Mouse (Mus musculus): ENCODE results near the gene Gmpr2. TPM values are rescaled to one million over a fixed set of nuclear protein-coding genes. Genes with fewer than 3 reads are reported as not detected.

Gmpr2 gene
- polyA plus RNA-seq, 1 experiment from 2014 or later: 45.7 TPM

Other genes with a start within 250 kb of the Gmpr2 start
- gene Dhrs4, start 193.2 kb upstream of the Gmpr2 start, polyA plus RNA-seq (2015; fragmentation: Nextera tagmentation; extraction: Ambion mirVana): 25.2 and 26.3 TPM in 2 replicates
- 26.3 and 30.5 TPM in 2 replicates for gene Carmil3, start 181.3 kb upstream of the Gmpr2 start, polyA plus RNA-seq (2015; fragmentation: Nextera tagmentation; extraction: Ambion mirVana)
- 6.4 and 9.9 TPM in 2 replicates for gene Cpne6, start 161.5 kb upstream of the Gmpr2 start, polyA plus RNA-seq (2015; fragmentation: Nextera tagmentation; extraction: Ambion mirVana)
- 0.10 and 0.22 TPM in 2 replicates for gene Nrl, start 147.0 kb upstream of the Gmpr2 start, polyA plus RNA-seq (2015; fragmentation: Nextera tagmentation; extraction: Ambion mirVana)
- 28.6 and 29.4 TPM in 2 replicates for gene Pck2, start 131.7 kb upstream of the Gmpr2 start, polyA plus RNA-seq (2015; fragmentation: Nextera tagmentation; extraction: Ambion mirVana)
- gene Dcaf11, start 111.9 kb upstream of the Gmpr2 start, polyA plus RNA-seq (2015; fragmentation: Nextera tagmentation; extraction: Ambion mirVana): 111 and 114 TPM in 2 replicates
- 1.0 and 1.1 TPM in 2 replicates for gene A730061H03Rik, start 111.5 kb upstream of the Gmpr2 start, polyA plus RNA-seq (2015; fragmentation: Nextera tagmentation; extraction: Ambion mirVana)
- gene Fitm1, start 96.3 kb upstream of the Gmpr2 start, polyA plus RNA-seq (2015; fragmentation: Nextera tagmentation; extraction: Ambion mirVana): 0.17 and 0.41 TPM in 2 replicates
- gene Psme1, start 93.8 kb upstream of the Gmpr2 start, polyA plus RNA-seq (2015; fragmentation: Nextera tagmentation; extraction: Ambion mirVana): 221 and 222 TPM in 2 replicates
- 42.0 and 48.9 TPM in 2 replicates for gene Emc9, start 86.6 kb upstream of the Gmpr2 start, polyA plus RNA-seq (2015; fragmentation: Nextera tagmentation; extraction: Ambion mirVana)
- gene Psme2, start 80.8 kb upstream of the Gmpr2 start, polyA plus RNA-seq (2015; fragmentation: Nextera tagmentation; extraction: Ambion mirVana): 178 and 204 TPM in 2 replicates
- 20.1 and 25.7 TPM in 2 replicates for gene Rnf31, start 80.2 kb upstream of the Gmpr2 start, polyA plus RNA-seq (2015; fragmentation: Nextera tagmentation; extraction: Ambion mirVana)
- 9.7 and 10.2 TPM in 2 replicates for gene Irf9, start 68.4 kb upstream of the Gmpr2 start, polyA plus RNA-seq (2015; fragmentation: Nextera tagmentation; extraction: Ambion mirVana)
- gene Rec8, start 53.9 kb upstream of the Gmpr2 start, polyA plus RNA-seq (2015; fragmentation: Nextera tagmentation; extraction: Ambion mirVana): 14.6 and 17.8 TPM in 2 replicates
- gene Ipo4, start 36.0 kb upstream of the Gmpr2 start, polyA plus RNA-seq (2015; fragmentation: Nextera tagmentation; extraction: Ambion mirVana): 119 and 126 TPM in 2 replicates
- gene Gm49378, start 34.0 kb upstream of the Gmpr2 start, polyA plus RNA-seq (2015; fragmentation: Nextera tagmentation; extraction: Ambion mirVana): 0.93 and 2.3 TPM in 2 replicates
- 63.4 and 64.6 TPM in 2 replicates for gene Tm9sf1, start 28.1 kb upstream of the Gmpr2 start, polyA plus RNA-seq (2015; fragmentation: Nextera tagmentation; extraction: Ambion mirVana)
- 0.30 and 0.40 TPM in 2 replicates for gene Tssk4, start 21.8 kb upstream of the Gmpr2 start, polyA plus RNA-seq (2015; fragmentation: Nextera tagmentation; extraction: Ambion mirVana)
- gene Mdp1, start 11.4 kb upstream of the Gmpr2 start, polyA plus RNA-seq (2015; fragmentation: Nextera tagmentation; extraction: Ambion mirVana): 74.3 and 74.7 TPM in 2 replicates
- gene Nedd8, start 183 bp downstream of the Gmpr2 start, polyA plus RNA-seq (2015; fragmentation: Nextera tagmentation; extraction: Ambion mirVana): 554 and 597 TPM in 2 replicates
- 24.9 and 27.0 TPM in 2 replicates for gene Tinf2, start 9.9 kb downstream of the Gmpr2 start, polyA plus RNA-seq (2015; fragmentation: Nextera tagmentation; extraction: Ambion mirVana)
- 0.31 and 0.60 TPM in 2 replicates for gene Tgm1, start 42.0 kb downstream of the Gmpr2 start, polyA plus RNA-seq (2015; fragmentation: Nextera tagmentation; extraction: Ambion mirVana)
- gene Rabggta, start 50.3 kb downstream of the Gmpr2 start, polyA plus RNA-seq (2015; fragmentation: Nextera tagmentation; extraction: Ambion mirVana): 58.9 and 60.6 TPM in 2 replicates
- 75.6 and 81.8 TPM in 2 replicates for gene Dhrs1, start 73.7 kb downstream of the Gmpr2 start, polyA plus RNA-seq (2015; fragmentation: Nextera tagmentation; extraction: Ambion mirVana)
- 29.4 and 29.8 TPM in 2 replicates for gene Nop9, start 73.8 kb downstream of the Gmpr2 start, polyA plus RNA-seq (2015; fragmentation: Nextera tagmentation; extraction: Ambion mirVana)
- gene Cideb, start 86.5 kb downstream of the Gmpr2 start, polyA plus RNA-seq (2015; fragmentation: Nextera tagmentation; extraction: Ambion mirVana): 0.26 and 0.39 TPM in 2 replicates
- gene Ltb4r2, start 89.5 kb downstream of the Gmpr2 start, polyA plus RNA-seq (2015; fragmentation: Nextera tagmentation; extraction: Ambion mirVana): 0.54 and 0.84 TPM in 2 replicates
- 0.91 and 0.93 TPM in 2 replicates for gene Ltb4r1, start 94.0 kb downstream of the Gmpr2 start, polyA plus RNA-seq (2015; fragmentation: Nextera tagmentation; extraction: Ambion mirVana)
- 4.0 and 5.0 TPM in 2 replicates for gene Adcy4, start 112.2 kb downstream of the Gmpr2 start, polyA plus RNA-seq (2015; fragmentation: Nextera tagmentation; extraction: Ambion mirVana)
- gene Ripk3, start 116.9 kb downstream of the Gmpr2 start, polyA plus RNA-seq (2015; fragmentation: Nextera tagmentation; extraction: Ambion mirVana): 1.6 and 2.0 TPM in 2 replicates
- 10.3 and 10.9 TPM in 2 replicates for gene Nfatc4, start 151.2 kb downstream of the Gmpr2 start, polyA plus RNA-seq (2015; fragmentation: Nextera tagmentation; extraction: Ambion mirVana)
- gene Nynrin, start 182.1 kb downstream of the Gmpr2 start, polyA plus RNA-seq (2015; fragmentation: Nextera tagmentation; extraction: Ambion mirVana): 11.2 and 11.8 TPM in 2 replicates
- gene Cbln3, start 212.5 kb downstream of the Gmpr2 start, polyA plus RNA-seq (2015; fragmentation: Nextera tagmentation; extraction: Ambion mirVana): 0.51 and 0.52 TPM in 2 replicates
- gene Khnyn, start 213.0 kb downstream of the Gmpr2 start, polyA plus RNA-seq (2015; fragmentation: Nextera tagmentation; extraction: Ambion mirVana): 10.7 and 10.9 TPM in 2 replicates
- gene Sdr39u1, start 228.4 kb downstream of the Gmpr2 start, polyA plus RNA-seq (2015; fragmentation: Nextera tagmentation; extraction: Ambion mirVana): 148 and 159 TPM in 2 replicates